Mouse (Mus musculus) cortical plate, adult 2 months (tissue): ENCODE measurements at regions not wholly inside any gene's neighbourhood (a gene's known extent, or its start where the extent isn't known, plus 50 kb on each side); places are given as distances from the start of the nearest gene placed in this dataset.

ENCODE experiments used
- CTCF ChIP-seq: fragments of 200-500 bp; IDR thresholded peaks from 2 replicates; pipeline ENCODE4 v1.5.1; 2011; ENCODE audit warnings: mild to moderate bottlenecking, control low read depth, low read length; ENCODE audit not compliant: insufficient read depth; ENCODE audit errors: extremely low read depth
- POLR2A ChIP-seq: fragments of 200-500 bp; IDR thresholded peaks from 2 replicates; pipeline ENCODE4 v1.6.1; 2011; ENCODE audit warnings: mild to moderate bottlenecking, low read length, control low read depth; ENCODE audit not compliant: insufficient read depth; ENCODE audit errors: extremely low read depth

DNA sequence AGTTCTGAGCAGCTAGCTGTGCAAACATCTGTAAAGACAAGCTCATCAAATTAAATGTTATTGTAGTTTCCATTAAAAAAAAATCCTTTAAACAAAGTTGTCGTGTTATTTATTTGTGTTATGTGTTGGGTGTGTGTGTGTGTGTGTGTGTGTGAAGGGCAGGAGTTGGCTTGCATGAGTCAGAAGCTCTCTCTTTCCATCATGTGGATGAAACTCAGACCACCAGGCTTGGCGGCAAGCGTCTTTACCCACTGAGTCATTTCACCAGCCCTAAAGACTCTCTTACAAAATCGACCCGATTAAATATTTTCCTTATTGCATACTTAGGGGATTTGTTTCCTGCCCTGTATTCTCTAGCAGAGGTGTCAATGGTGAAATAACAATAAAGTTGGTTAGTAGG is 73.6 kb downstream of the Cxcr4 start:
- TF ChIP-seq CTCF, result no peak
- TF ChIP-seq POLR2A, result no peak
